Mouse (Mus musculus): ENCODE measurements around the gene Mcm6. TPM values are rescaled to one million over a fixed set of nuclear protein-coding genes. Genes with fewer than 3 reads are reported as not detected.

Mcm6 gene
- polyA plus RNA-seq (2012; rRNA removed): 114 and 134 TPM in 2 replicates

DNA sequence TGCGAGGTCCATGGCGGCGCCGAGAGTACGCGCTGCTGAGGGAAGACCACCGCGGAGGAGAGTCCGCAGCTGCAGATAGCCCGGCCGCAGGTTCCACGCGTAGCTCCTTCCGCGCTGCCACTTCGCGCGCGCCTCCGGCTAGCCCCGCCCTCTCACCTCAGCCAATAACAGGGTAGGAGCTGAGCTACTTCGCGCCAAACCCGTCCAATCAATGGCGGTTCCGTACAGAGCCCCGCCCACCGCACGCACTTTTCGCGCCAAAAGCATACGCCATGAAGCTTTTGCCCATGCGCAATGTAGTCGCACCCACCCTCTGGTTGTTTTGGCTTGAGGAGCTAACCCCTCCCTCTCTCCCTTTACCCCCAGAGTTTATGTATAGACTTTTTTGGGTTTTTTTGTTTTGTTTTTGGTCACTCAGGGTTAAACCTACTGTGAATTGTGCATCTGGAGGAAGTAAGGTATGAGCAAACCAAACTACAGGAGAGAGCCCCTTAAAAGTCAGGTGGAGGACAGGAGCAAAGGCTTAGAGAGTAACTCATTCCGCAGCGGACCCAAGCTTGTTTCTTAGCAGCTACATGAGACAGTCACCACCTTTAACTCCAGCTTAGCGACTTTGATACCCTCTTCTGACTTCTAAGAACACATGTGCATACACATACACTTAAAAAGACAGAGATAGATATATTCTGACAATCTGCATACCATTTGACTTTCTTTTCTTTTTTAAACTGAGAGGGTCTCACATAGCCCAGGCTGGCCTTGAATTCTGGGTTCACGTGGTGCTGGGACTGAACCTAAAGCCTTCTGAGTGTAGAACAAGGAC is at the start of gene Mcm6:
Gene Mcm6 (minus strand): TSS at position 111 of the 823 bp plus-strand sequence.

GRCm38 (mm10) chr1:128328218-128328617 is 31.2 kb downstream of the Mcm6 start, which contains the start of gene Lct:
TSS of gene Lct (minus strand) at chr1:128328318.

Other genes starting within 250 kb of the Mcm6 start
- gene Ubxn4, start 115.7 kb downstream of the Mcm6 start, polyA plus RNA-seq (2012; rRNA removed): 15.7 and 16.5 TPM in 2 replicates
- gene Lct, start 31.3 kb downstream of the Mcm6 start, polyA plus RNA-seq (2012; rRNA removed): 0.02 and 0.05 TPM in 2 replicates
- gene Dars, start 57.7 kb upstream of the Mcm6 start, polyA plus RNA-seq (2012; rRNA removed): 39.1 and 45.3 TPM in 2 replicates
- gene Cxcr4, start 232.6 kb upstream of the Mcm6 start, polyA plus RNA-seq (2012; rRNA removed): 7.0 and 9.4 TPM in 2 replicates

Measured in liver, embryonic 14 days (tissue).